In the genomic region with DNA sequence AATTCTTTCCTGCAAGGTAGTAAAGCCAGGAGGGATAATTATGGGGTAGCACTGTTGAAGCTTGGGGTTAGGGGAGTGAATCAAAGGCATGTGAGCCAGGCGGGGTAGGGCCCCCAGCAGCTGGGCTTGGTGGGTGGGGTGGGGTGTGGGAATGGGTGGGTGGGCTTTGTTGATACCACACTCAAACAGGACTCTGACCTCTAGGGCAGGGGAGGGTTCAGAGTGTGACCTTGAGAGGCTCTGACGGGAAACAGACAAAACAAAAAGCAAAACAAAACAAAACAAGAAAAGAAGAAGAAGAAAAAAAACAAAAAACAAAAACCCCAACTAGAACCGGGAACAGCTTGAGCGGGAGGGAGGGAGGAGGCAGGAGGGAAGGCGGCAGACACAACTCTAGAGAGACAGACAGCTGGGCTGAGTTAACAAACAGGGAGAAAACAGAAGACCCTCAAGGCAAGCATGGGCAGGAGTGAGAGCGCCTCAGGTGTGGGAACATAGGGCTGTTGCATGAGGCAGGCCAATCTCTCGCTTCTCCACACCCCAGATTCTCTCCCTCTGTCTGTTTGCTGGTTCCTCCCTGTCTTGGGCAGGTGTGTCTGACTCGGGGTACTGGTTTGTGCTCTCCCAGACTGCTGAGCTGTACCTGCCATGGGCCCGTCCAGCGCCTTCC, we compare ENCODE assay signal across 9 mouse cellular contexts. TPM values are rescaled to one million over a fixed set of nuclear protein-coding genes. Genes with fewer than 3 reads are reported as not detected.
DNase-seq lines count a peak whose midpoint lies in the region; ATAC-seq and TF ChIP-seq lines count a peak whose summit lies in the region.
"Had no signal": no experiment of that assay in that cellular context is flagged by ENCODE, and none has a peak within 500 bp of the region (broad histone marks: within the 10 kb centered on the region; RNA-seq: fewer than 3 reads in every experiment).

A gene (plus strand): TSS at position 396 of the 670 bp plus-strand sequence.

- H3K36me3 ChIP-seq in heart, embryonic 14.5 days (ENCODE audit: control insufficient read depth, insufficient read depth, low read length) = no peaks in the 10 kb centered on the region
- H3K36me3 ChIP-seq in ES-E14 (ENCODE audit: control insufficient read depth, insufficient read depth, low read length, poor library complexity, severe bottlenecking) = no peaks in the 10 kb centered on the region
- no peaks in the 10 kb centered on the region for H3K36me3 ChIP-seq in forebrain, embryonic 16.5 days (ENCODE audit: control insufficient read depth, insufficient read depth)
- H3K36me3 ChIP-seq in liver, embryonic 16.5 days (ENCODE audit: control insufficient read depth, insufficient read depth) = no peaks in the 10 kb centered on the region
- H3K36me3 ChIP-seq: G1E had no signal

- H3K4me2 ChIP-seq in heart, embryonic 14.5 days (ENCODE audit: low read length) = peak within 1 kb of the TSS; percentile 69
- H3K4me2 ChIP-seq in forebrain, embryonic 16.5 days (ENCODE audit: low read length) = peak within 1 kb of the TSS; percentile 48
- peak within 1 kb of the TSS; percentile 33 for H3K4me2 ChIP-seq in liver, embryonic 16.5 days (ENCODE audit: low read depth, low read length)

- 42% methylated on average over 10 of the region's 10 CpGs for WGBS in heart, embryonic 14.5 days
- WGBS in forebrain, embryonic 16.5 days = 22% methylated on average over 10 of the region's 10 CpGs
- WGBS in liver, embryonic 16.5 days (ENCODE audit: insufficient replicate concordance) = 40% methylated on average over 10 of the region's 10 CpGs

- peak within 1 kb of the TSS in 1 of 2 experiments; percentile 59; a peak in 2 of 4 replicates for H3K27ac ChIP-seq in heart, embryonic 14.5 days (replicated peaks in 1 of 2; ENCODE audit: control insufficient read depth in 1 of 2, insufficient read depth in 1 of 2, low read depth in 2 of 2, low read length in 2 of 2)
- H3K27ac ChIP-seq in ES-E14 (ENCODE audit: insufficient read depth, low read depth, low read length, poor library complexity, severe bottlenecking) = peak within 1 kb of the TSS; percentile 90
- peak within 1 kb of the TSS; percentile 72 for H3K27ac ChIP-seq in forebrain, embryonic 16.5 days (ENCODE audit: low read length)
- H3K27ac ChIP-seq in liver, embryonic 16.5 days (ENCODE audit: low read length) = no peak within 1 kb of the TSS

- peak within 1 kb of the TSS; percentile 30 to 34 for H3K4me3 ChIP-seq in heart, embryonic 14.5 days (ENCODE audit: control insufficient read depth in 1 of 2, insufficient read depth in 1 of 2, low read depth in 1 of 2, low read length in 2 of 2)
- H3K4me3 ChIP-seq in ES-E14 (ENCODE audit: insufficient read depth in 1 of 2, low read depth in 1 of 2, low read length in 2 of 2, poor library complexity in 1 of 2, severe bottlenecking in 1 of 2) = peak within 1 kb of the TSS; percentile 52 to 54
- peak within 1 kb of the TSS; percentile 24 for H3K4me3 ChIP-seq in forebrain, embryonic 16.5 days (replicated peaks; ENCODE audit: low read length)
- no peak within 1 kb of the TSS for H3K4me3 ChIP-seq in liver, embryonic 16.5 days (ENCODE audit: low read depth, low read length)

- ATAC-seq in heart, embryonic 14.5 days (ENCODE audit: insufficient number of reproducible peaks, insufficient read depth, low FRiP score, low read depth) = no peak
- peak; percentile 81 for ATAC-seq in forebrain, embryonic 16.5 days
- no peak for ATAC-seq in liver, embryonic 16.5 days (ENCODE audit: low read depth)

- H3K27me3 ChIP-seq in heart, embryonic 14.5 days (ENCODE audit: control insufficient read depth, insufficient read depth, low read length) = 0 out of 2 replicates have a peak, but pooled peaks cover 4% of the 10 kb centered on the region
- H3K27me3 ChIP-seq in forebrain, embryonic 16.5 days (replicated peaks; ENCODE audit: control insufficient read depth, insufficient read depth, low read length) = no peaks in the 10 kb centered on the region
- peaks cover 6% of the 10 kb centered on the region for H3K27me3 ChIP-seq in liver, embryonic 16.5 days (ENCODE audit: control insufficient read depth, insufficient read depth, low read depth, low read length)

- H3K9ac ChIP-seq in heart, embryonic 14.5 days (ENCODE audit: low read length) = peak within 1 kb of the TSS; percentile 75
- peak within 1 kb of the TSS; percentile 61 for H3K9ac ChIP-seq in ES-E14 (ENCODE audit: insufficient read depth, low read depth, low read length, poor library complexity, severe bottlenecking)
- peak within 1 kb of the TSS; percentile 53 for H3K9ac ChIP-seq in forebrain, embryonic 16.5 days (replicated peaks; ENCODE audit: low read depth, low read length)
- H3K9ac ChIP-seq in liver, embryonic 16.5 days (ENCODE audit: low read depth, low read length) = no peak within 1 kb of the TSS

- DNase-seq in heart, adult 11 months = no peak
- peak; percentile 43 for DNase-seq in ES-E14 (ENCODE audit: low read depth, low spot score)
- DNase-seq in retina, postnatal 1 day = no peak
- DNase-seq in layer of hippocampus, adult 9-10 months (ENCODE audit: low spot score) = no peak
- no peak for DNase-seq in layer of hippocampus, postnatal 14 days (ENCODE audit: low spot score in 2 of 2)

- H3K9me3 ChIP-seq in heart, embryonic 14.5 days (ENCODE audit: control insufficient read depth, low read length) = no peaks in the 10 kb centered on the region
- no peaks in the 10 kb centered on the region for H3K9me3 ChIP-seq in ES-E14 (ENCODE audit: control insufficient read depth, insufficient read depth, low read depth, low read length)
- no peaks in the 10 kb centered on the region for H3K9me3 ChIP-seq in forebrain, embryonic 16.5 days (ENCODE audit: control insufficient read depth, low read length)
- no peaks in the 10 kb centered on the region for H3K9me3 ChIP-seq in liver, embryonic 16.5 days (replicated peaks; ENCODE audit: control insufficient read depth, low read length)
- H3K9me3 ChIP-seq: G1E had no signal

- in situ Hi-C loops in ES-E14 (cut with MboI; ENCODE audit: low sequenced_read_pairs in 2 of 2, unreplicated experiment in 2 of 2) = no loop called here

- H3K4me1 ChIP-seq in heart, embryonic 14.5 days (ENCODE audit: control insufficient read depth in 2 of 2, insufficient read depth in 2 of 2, low read length in 2 of 2) = peaks cover 15 to 20% of the 10 kb centered on the region in 2 experiments
- peaks cover 15 to 17% of the 10 kb centered on the region in 2 experiments for H3K4me1 ChIP-seq in ES-E14 (ENCODE audit: control insufficient read depth in 2 of 2, insufficient read depth in 2 of 2, low read length in 2 of 2, poor library complexity in 1 of 2)
- peaks cover 29% of the 10 kb centered on the region for H3K4me1 ChIP-seq in forebrain, embryonic 16.5 days (replicated peaks; ENCODE audit: control insufficient read depth, insufficient read depth, low read length)
- H3K4me1 ChIP-seq in liver, embryonic 16.5 days (ENCODE audit: control insufficient read depth, low read depth, low read length) = peaks cover 23% of the 10 kb centered on the region

TF ChIP-seq in ES-E14, 5 proteins besides CTCF, POLR2A, EP300 and RAD21:
- no peak for TF ChIP-seq MAFK (IDR thresholded peaks at IDR 0.05; ENCODE audit: insufficient read depth, low read depth, low read length)
- 0 out of 2 replicates have a peak, but pooled peaks have one; percentile 28 for TF ChIP-seq HCFC1 (IDR thresholded peaks at IDR 0.05; ENCODE audit: borderline replicate concordance, insufficient read depth, low read length)
- no peak for TF ChIP-seq CHD2 (IDR thresholded peaks at IDR 0.05; ENCODE audit: low read depth, low read length)
- TF ChIP-seq ZC3H11A (IDR thresholded peaks at IDR 0.05; ENCODE audit: borderline replicate concordance, low read depth, low read length) = no peak
- 0 out of 2 replicates have a peak, but pooled peaks have one; percentile 49 for TF ChIP-seq ZNF384 (IDR thresholded peaks at IDR 0.05; ENCODE audit: low read depth, low read length)

RNA-seq across cellular contexts. Expression of the gene that starts here (rescaled TPM):
- 0.32 TPM in 1 of 2 replicates, not detected in the other for polyA plus RNA-seq in heart, embryonic 14.5 days (2014; fragmentation: Nextera tagmentation; extraction: Ambion mirVana)
- total RNA-seq in ES-E14 (2012; rRNA removed) = 13.4 and 36.1 TPM in 2 replicates
- 11.8 and 12.3 TPM in 2 replicates for polyA plus RNA-seq in forebrain, embryonic 16.5 days (2015; fragmentation: Nextera tagmentation; extraction: Ambion mirVana)
- 0.17 TPM in 1 of 2 replicates, not detected in the other for polyA plus RNA-seq in liver, embryonic 16.5 days (2015; fragmentation: Nextera tagmentation; extraction: Ambion mirVana)
- total RNA-seq in layer of hippocampus, postnatal 14 days (2021) = 1 to 10 TPM; 1.6 to 1.8 TPM
- total RNA-seq: G1E had no signal
